Mouse (Mus musculus) adrenal gland, adult 18-20 months (tissue): Measurements from ENCODE around the gene Cdk2ap2. TPM values are rescaled to one million over a fixed set of nuclear protein-coding genes. Genes with fewer than 3 reads are reported as not detected.

ENCODE experiments used
- DNase-seq, 2 experiments: peaks; one replicate each; pipeline ENCODE4 v3.0.0; 2021 to 2022; ENCODE audit warnings: low spot score in 2 of 2
- total RNA-seq, 2 experiments: library from RNA; stranded (reverse); gene quantifications; 1 replicate in 1 of 2; 2 replicates in 1 of 2; pipeline ENCODE4 v1.2.3; 2021

Gene Cdk2ap2
- total RNA-seq, 2 experiments from 2014 or later, result 125 to 147 TPM

DNA sequence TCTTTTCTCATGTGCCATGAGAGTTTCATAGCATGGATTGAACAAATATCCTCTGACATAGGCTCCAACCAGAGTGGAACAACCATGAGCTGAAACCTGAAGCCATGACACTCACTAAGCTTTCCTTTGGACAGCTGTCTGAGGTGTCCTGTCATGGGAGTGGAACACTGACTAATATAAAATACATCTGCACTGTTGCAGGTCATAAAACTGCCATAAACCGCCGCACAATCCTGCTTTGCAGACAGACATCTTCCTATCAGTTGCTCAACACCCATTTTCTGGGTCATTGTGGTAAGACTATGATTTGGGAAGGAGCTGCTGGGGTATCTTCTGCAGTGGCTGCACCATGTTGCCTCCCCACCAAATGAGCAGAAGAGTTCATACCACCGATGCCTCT lies 4.2 kb upstream of the Cdk2ap2 start:
- DNase-seq, result no peak

DNA sequence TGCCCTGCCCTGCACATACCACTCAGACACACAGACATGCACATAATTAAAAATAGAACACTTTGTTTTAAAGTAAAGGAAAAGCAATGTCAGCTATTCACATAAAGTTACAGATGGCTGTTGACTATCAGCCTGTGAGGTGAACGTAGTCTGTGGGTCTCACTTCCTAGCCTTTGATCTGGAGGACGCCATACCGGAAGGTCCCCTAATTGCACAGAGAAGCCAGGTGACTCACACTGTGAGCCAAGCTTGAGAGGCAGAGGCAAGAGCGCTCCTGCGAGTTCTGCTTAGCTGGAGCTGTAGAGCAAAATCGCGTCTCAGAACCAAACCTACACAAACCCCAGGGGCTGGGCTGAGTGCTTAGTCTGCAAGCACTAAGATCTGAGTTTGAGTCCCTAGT lies 3.2 kb upstream of the Cdk2ap2 start:
- DNase-seq, result no peak

DNA sequence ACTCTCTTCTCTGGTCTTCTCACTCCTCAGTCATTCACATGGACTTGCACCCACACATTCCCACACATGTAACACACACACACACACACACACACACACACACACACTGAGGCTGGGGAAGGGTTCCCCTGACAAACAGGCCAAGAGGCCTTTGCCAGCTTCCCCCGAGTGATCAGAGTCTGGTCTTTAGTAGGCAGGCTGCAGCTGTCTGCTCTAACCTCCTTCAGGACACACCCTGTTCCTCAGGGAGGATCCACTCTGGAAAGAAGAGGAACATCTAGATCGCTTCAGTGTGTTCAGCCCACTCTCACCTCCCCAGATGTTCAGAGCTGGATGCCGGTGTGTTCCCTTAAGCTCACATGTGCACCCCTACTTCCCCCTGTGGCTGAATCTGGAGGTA lies 2.6 kb upstream of the Cdk2ap2 start:
- DNase-seq, result no peak

DNA sequence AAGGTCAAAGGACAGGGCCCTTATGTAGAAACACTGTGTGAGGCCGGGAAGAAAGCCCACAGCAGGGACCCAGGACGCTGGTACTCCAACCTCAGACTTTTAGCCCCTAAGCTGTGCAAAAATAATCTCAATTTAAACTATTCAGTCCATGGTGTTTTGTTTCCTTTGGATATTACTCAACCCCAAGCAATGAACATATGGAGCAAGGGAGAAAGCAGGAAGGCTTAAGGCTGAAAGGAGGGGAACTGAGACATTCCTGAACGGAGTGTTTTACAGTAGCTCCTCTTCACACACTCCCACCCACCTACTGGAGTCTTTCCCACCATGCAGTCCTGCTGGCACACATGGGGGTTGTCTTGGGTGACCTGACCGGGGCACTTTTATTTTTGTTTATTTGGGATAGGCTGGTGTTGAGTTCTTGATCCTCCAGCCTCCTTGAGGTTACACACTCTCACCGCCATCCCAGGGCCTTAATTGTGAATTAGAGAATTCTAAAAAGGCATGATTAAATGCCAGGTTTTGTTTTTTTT lies 2.1 kb upstream of the Cdk2ap2 start:
- DNase-seq, result no peak

DNA sequence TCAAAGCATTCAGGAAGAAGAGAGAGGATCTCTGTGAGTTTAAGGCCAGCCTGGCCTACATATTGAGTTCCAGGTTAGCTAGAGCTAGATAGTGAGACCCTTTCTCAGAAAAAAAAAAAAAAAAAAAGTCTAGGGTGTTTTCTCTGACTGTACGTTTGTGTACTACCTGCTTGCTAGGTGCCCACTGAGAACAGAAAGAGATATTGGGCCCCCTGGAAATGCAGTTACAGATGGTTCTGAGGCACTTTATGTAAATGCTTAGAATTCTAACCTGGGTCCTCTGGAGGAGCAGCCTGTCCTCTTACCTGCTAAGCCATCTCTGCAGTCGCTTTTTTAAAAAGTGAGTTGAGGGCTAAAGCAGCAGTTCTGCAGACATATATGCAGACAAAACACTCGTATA lies 1.2 kb upstream of the Cdk2ap2 start:
- DNase-seq, result no peak

DNA sequence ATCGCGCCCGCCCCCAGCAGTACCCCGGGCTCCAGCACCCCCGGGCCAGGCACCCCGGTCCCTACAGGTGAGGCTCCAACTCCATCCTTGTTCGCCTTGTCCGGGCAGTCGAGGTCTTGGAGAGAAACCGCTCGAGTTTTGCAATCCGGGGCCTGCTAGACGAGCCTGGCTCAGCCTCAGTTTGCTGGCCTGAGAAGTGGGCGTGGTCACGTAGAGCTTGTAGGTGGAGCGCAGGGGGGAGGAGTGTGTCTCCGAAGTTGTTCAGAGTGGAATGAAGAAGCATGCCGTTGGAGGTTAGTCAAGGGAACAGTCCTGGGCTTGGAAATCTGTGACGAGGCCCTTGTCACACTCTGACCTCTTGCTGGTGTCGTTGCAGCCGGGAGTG lies 451 bp downstream of the Cdk2ap2 start:
- DNase-seq, result no peak

DNA sequence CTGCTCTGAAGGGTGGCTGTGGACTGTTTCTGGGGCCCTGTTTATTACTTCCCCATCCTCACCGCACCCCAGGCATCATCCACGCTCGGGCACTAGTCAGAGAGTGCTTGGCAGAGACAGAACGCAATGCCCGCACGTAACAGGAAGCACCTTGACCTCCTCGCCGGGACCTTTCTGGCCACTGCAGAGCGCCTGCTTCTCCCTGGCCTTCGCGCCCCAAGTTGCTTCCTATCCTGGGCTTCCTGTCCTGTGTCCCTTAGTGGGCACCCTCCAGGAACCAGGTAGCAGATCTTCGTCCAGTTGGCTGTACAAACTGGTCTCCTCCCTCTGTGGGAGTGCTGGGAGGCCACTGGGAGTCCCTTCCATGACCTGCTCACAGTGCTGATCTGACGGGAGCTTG lies 1.4 kb downstream of the Cdk2ap2 start:
- peak in 1 of 2 experiments; percentile 40 for DNase-seq

DNA sequence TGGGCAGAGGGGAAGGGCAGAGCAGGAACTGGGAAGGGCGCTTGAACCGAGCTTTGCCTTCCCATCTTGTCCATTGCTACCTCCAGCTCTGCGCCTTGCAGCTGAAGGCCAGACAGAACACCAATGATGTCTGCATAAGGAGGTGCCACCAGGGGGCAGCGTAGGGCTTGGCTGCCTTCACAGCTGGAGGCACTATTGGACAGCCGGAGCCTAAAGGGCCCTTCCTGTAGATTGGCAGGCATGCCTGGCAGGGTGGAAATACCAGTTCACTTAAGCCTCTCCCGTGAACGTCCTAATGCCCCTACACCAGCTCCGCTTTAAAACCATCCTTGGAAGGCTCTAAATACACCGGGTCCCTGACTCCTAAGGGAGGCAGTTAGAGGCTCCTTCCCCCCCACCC lies 2.1 kb downstream of the Cdk2ap2 start:
- peak; percentile 93 to 94 for DNase-seq

DNA sequence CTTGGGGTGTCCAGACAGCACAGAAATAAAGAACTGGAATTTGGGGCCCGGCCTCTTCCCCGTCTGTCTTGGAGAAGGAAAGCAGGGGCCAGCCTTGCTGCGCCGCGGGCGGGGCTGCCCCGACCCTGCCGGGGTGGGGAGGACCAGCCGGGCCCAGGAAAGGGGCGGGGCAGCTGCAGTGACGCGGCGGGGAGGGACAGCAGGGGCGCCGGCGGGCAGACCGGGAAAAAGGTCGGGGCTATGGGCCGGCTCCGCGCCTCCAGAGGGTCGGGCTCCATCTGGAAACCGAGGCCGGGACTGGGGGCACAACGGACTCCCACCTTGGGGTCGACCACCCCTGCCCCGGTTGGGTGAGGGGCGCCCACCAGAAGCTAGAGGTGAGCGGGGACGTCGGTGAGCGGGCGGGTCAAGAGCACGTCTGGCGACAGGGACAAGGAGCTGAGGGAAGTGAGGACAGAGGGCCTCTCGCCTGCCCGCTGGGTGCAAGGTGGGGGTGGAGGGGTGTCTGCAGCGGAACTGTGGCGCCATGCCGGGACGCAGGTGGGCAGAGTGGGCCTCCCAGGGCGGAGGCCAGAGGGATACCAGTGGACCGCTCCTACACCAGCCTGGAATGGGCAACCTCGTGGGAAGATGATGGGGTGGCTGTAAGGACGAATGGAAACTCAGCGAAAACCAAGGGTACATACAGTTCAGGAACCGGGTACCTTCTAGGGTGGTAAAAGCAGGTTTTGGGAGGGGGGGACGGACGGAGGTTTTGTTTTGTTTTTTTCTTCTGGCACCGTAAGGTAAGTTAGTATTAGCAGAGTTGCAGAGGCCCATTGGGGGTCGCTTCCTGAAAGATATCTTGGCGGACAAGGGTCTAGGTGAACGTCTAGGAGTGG lies 3.1 kb downstream of the Cdk2ap2 start, which contains the start of gene Pitpnm1:
TSS of gene Pitpnm1 (plus strand) at position 162 of the 881 bp plus-strand sequence.
- DNase-seq, result peak; percentile 87 to 88

DNA sequence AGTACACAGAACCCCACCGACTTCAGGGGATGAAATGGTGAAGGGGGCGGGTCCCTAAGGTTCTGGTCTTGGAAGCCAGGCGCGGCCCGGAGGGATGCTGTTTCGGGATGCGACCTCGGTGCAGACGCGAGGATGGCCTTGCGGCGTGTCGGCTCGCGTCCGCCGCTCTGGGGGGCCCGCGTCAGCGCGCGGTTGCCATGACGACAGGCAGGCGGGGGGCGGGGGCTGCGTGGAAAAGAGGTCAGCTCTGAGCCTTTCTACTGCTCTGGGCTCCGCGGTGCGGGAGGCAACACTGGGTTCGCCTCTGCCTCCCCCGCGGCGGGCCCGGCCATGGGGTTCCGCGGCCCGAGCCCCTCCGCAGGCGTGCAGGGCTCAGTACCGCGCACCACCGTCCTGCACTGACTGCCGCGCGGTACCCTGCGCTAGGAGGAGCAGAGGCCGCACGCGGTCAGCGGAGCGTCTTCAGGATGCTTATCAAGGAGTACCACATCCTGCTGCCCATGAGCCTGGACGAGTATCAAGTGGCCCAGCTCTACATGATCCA lies 3.8 kb downstream of the Cdk2ap2 start:
- DNase-seq, result peak; percentile 65 to 71

DNA sequence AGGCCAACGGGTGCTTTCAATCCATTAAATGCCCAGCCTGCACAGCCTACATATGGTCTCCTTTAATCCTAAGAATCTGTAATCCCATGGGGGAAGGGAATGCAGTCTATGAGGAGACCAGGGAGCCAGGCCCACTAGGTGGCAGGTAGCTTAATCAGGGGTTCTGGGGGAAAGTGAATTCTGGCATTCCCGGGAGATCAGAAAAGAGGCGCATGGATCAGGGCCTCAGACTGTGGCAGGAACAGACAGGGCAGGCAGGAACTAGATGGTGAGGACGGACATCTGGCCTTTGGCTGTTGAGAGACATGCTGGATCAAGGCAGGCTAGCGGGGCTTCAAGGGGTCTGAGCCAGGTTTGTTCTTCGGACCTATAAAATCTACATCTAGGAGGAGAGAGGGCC lies 4.5 kb downstream of the Cdk2ap2 start:
- no peak for DNase-seq

DNA sequence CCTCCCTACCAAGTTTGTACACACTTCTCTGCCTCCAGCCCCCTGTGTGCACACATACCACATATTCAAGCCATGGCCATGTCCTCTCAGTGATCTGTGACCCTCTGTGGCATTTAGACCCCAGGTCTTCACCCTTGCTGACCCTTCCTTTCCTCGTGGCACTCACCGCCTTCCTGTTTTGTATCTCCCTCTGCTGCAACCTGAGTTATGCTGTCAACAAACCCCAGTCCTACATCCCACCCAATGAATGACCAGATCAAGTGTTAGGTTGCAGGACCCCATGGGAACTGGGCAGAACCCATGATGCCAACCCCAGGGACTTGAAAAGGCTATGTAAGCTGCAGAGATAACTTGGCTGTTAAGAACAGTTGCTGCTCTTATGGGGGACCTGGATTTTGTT lies 5.1 kb downstream of the Cdk2ap2 start:
- DNase-seq, result no peak

DNA sequence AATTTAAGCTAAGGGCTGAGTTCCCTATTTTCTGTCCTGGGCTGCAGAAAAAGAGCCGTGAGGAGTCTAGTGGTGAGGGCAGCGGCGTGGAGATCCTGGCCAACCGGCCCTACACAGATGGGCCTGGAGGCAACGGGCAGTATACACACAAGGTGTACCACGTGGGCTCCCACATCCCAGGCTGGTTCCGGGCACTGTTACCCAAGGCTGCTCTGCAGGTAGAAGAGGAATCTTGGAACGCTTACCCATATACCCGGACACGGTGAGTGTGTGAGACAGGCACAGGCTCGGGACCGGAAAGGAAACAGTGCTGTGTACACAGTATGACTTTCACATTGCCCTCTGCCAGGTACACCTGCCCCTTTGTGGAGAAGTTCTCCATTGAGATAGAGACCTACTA lies 5.6 kb downstream of the Cdk2ap2 start:
- no peak for DNase-seq

DNA sequence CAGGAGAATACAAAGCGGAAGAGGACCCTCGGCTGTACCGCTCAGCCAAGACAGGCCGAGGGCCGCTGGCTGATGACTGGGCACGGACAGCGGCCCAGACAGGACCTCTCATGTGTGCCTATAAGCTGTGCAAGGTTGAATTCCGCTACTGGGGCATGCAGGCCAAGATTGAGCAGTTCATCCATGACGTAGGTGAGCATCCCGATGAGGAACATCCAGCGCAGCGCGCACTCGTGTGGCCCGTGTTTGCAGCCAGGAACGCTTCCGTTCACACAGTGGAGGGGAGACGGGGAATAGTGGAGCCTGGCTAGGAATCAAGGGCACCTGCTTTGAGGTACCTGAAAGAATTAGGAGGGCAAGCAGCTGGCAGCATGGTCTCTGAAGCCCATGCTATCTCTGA lies 6.3 kb downstream of the Cdk2ap2 start:
- DNase-seq, result no peak

DNA sequence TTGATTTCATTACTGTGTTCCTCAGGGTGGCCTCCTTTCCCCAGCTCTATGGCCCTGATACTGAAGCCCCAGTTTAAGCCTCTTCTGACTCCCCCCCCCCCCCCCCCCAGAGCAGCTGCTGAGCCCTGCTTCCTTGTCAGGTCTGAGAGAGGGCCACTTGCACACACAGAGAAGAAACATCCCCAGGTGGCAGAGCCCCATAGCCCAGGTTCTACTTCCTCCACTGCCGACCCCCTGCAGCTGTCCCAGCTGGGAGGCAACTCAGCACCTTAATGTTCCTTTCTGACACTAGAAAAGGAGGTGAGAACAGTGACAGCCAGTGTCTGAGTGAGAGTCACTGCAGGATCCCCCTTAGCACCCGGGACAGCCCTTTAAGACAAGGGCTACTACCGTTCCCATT lies 6.8 kb downstream of the Cdk2ap2 start:
- DNase-seq, result no peak

DNA sequence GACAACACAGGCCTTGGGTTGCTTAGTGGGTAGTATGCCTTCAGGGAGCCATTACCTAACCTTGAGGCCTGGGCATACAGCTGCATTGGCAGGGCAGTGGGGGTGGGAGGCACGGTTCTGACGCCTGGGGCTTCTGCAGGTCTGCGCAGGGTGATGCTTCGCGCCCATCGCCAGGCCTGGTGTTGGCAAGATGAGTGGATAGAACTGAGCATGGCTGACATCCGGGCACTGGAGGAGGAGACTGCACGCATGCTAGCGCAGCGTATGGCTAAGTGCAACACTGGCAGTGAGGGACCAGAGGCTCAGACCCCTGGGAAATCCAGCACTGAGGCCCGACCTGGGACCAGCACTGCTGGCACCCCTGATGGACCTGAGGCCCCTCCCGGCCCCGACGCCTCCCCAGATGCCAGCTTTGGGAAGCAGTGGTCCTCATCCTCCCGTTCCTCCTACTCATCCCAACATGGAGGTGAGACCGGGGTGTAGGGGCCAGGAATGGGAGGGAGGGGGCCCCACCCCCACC lies 7.8 kb downstream of the Cdk2ap2 start:
- DNase-seq, result no peak

DNA sequence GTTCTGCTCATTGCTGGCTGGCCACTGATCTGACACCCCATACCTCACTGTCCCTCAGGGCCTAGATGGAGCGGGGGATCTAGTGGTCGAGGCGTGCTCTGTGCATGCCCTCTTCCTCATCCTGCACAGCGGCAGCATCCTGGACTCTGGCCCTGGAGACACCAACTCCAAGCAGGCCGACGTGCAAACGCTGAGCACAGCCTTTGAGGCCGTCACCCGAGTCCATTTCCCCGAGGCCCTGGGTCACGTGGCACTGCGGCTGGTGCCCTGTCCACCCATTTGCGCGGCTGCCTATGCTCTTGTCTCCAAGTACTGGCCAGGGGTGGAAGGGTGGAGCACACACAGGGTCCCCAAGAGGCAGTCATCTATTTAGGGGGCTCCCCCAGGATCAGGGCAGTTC lies 9.7 kb downstream of the Cdk2ap2 start:
- no peak for DNase-seq

DNA sequence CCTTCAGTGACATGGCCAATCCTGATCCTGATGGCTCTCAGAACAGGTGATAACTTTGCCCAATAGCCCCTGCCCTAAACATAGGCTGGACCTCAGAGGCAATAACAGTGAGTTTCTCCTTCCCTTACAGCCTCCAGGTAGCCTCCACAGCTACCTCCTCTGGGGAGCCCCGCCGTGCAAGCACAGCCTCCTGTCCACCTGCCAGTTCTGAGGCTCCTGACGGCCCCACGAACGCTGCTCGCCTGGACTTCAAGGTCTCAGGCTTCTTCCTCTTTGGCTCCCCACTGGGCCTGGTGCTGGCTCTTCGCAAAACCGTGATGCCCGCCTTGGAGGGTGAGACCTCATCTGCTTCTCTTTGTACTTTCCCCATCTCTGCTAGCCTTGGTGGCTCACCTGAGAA lies 11.6 kb downstream of the Cdk2ap2 start:
- DNase-seq, result no peak

DNA sequence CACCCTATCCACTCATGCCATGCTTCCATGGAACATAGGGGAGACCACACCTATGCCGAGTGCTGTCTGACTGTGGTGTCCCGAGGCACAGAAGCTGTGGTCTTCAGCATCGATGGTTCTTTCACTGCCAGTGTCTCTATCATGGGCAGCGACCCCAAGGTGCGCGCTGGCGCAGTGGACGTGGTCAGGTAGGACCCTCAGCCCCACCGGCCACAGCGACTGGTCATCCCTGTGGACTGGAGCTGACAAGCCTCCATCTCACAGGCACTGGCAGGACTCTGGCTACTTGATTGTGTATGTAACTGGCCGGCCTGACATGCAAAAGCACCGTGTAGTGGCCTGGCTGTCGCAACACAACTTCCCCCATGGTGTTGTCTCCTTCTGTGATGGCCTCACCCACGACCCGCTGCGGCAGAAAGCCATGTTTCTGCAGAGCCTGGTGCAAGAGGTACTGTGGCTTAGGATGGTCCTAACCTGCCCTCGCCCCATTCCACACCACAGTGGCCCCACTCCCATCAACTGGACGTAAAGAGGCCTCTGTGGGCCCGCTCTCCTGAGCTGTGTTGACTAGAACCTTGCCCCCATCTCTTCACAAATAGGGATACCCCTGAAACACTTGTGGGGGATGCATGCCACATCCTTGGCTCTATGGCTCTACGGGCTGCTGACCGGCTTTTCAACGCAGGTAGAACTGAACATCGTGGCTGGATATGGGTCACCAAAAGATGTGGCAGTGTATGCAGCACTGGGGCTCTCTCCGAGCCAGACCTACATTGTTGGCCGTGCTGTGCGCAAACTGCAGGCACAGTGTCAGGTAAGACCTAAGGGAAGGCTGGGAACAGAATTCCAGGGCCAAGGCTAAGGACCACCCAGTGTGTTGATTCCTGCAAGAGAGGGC lies 15.3 kb downstream of the Cdk2ap2 start:
- no peak for DNase-seq

DNA sequence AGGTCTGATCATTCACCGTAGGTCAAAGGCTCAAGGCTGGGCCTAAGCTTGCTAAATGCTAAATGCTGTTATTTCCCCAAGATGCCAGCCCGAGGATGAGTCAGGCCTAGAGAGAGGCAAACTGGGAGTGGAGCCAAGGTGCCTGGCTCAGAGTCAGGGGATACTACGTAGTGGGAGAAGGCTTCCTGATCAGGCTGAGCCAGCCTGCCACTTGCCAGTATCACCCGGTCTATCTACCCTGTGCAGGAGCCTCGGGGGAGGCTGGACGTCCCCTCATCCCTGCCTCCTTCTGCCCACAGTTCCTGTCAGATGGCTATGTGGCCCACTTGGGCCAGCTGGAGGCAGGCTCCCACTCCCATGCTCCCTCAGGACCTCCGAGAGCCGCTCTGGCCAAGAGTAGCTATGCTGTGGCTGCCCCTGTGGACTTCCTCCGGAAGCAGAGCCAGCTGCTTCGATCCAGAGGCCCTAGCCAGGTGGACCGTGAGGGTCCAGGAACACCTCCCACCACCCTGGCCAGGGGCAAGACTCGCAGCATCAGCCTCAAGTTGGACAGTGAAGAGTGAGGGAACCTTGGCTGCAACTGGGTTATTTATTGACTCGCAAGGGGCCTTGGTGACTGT lies 16.3 kb downstream of the Cdk2ap2 start:
- peak; percentile 88 to 94 for DNase-seq

DNA sequence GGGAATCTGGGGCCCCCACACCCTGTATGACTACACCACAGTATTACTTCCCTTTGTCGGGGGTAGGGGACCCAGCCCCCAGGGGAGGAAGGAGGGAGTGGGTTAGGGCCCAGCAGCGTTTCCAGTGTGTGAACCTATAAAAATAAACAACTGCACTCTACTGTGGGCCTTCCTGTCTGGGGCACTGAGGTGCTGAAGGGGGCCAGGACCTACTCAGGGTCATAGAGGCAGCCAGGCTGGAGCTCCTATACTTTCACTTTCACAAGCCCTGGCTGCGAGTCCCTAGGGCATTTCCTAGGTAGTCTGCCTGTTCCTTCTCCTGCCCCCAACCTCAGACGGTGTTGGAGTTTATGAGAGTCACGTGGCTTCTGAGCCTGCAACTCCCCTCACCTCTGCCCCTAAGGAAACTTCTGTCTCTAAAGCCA lies 16.8 kb downstream of the Cdk2ap2 start:
- DNase-seq, result no peak
